Mouse (Mus musculus): ENCODE measurements around the gene Lce1e. TPM values are rescaled to one million over a fixed set of nuclear protein-coding genes. Genes with fewer than 3 reads are reported as not detected.
A peak's percentile ranks its signal among the peaks of the same experiment; 100 is the strongest.
"Not testable (repeated sequence)": the region's sequence is repeated elsewhere in the genome, so short reads cannot be mapped to it uniquely, and the experiment has no call there.

Gene Lce1e
- polyA plus RNA-seq, 1 experiment, result not detected

- H3K27ac ChIP-seq (ENCODE audit: insufficient read depth, low read length), result no peak overlapping the region
- no peaks in the 10 kb centered on the region for H3K4me1 ChIP-seq (ENCODE audit: control insufficient read depth, insufficient read depth, low read length)
- no peak for TF ChIP-seq CTCF (IDR thresholded peaks at IDR 0.05; ENCODE audit: borderline replicate concordance, insufficient read depth, low read depth, low read length)
- no peak for TF ChIP-seq POLR2A (IDR thresholded peaks at IDR 0.05; ENCODE audit: borderline replicate concordance, insufficient read depth, low read length)
- no peak overlapping the region for H3K4me3 ChIP-seq (replicated peaks; ENCODE audit: insufficient read depth, low read depth, low read length)
- DNase-seq, result no peak
- no peaks in the 10 kb centered on the region for H3K27me3 ChIP-seq (ENCODE audit: control insufficient read depth, insufficient read depth, low read length)
These were observed 17.2 kb downstream of the Lce1e start for GRCm38 (mm10) chr3:92691688-92692087.

- H3K27me3 ChIP-seq (ENCODE audit: control insufficient read depth, insufficient read depth, low read length); H3K4me3 ChIP-seq (replicated peaks; ENCODE audit: insufficient read depth, low read depth, low read length); H3K4me1 ChIP-seq (ENCODE audit: control insufficient read depth, insufficient read depth, low read length); H3K27ac ChIP-seq (ENCODE audit: insufficient read depth, low read length): not testable (repeated sequence)
- DNase-seq, result peak; percentile 37
- WGBS, result 83% methylated on average over 16 of the region's 16 CpGs
These were observed 19.7 kb downstream of the Lce1e start for GRCm38 (mm10) chr3:92689154-92689553.

- Histone ChIP-seq H3K27ac (ENCODE audit: insufficient read depth, low read length) (no peak within 1 kb of the TSS), H3K4me1 (ENCODE audit: control insufficient read depth, insufficient read depth, low read length) (no peaks in the 10 kb centered on the region), H3K4me3 (replicated peaks; ENCODE audit: insufficient read depth, low read depth, low read length) (no peak within 1 kb of the TSS), H3K27me3 (ENCODE audit: control insufficient read depth, insufficient read depth, low read length) (no peaks in the 10 kb centered on the region)
- DNase-seq, result no peak
- TF ChIP-seq POLR2A (IDR thresholded peaks at IDR 0.05; ENCODE audit: borderline replicate concordance, insufficient read depth, low read length) (no peak), CTCF (IDR thresholded peaks at IDR 0.05; ENCODE audit: borderline replicate concordance, insufficient read depth, low read depth, low read length) (no peak)
- 73% methylated on average over 2 of the region's 2 CpGs for WGBS
These were observed 21.8 kb downstream of the Lce1e start, which contains the start of gene Lce1d for GRCm38 (mm10) chr3:92687110-92687509. TSS of gene Lce1d (minus strand) at chr3:92687210.

GRCm38 (mm10) chr3:92678947-92679346, 29.9 kb downstream of the Lce1e start, which contains the start of gene Lce1c:
TSS of gene Lce1c (plus strand) at chr3:92679247.
- Histone ChIP-seq H3K27me3 (ENCODE audit: control insufficient read depth, insufficient read depth, low read length) (no peaks in the 10 kb centered on the region), H3K27ac (ENCODE audit: insufficient read depth, low read length) (no peak within 1 kb of the TSS), H3K4me3 (replicated peaks; ENCODE audit: insufficient read depth, low read depth, low read length) (no peak within 1 kb of the TSS), H3K4me1 (ENCODE audit: control insufficient read depth, insufficient read depth, low read length) (no peaks in the 10 kb centered on the region)
- DNase-seq, result no peak
- no peak for TF ChIP-seq POLR2A (IDR thresholded peaks at IDR 0.05; ENCODE audit: borderline replicate concordance, insufficient read depth, low read length)
- no peak for TF ChIP-seq CTCF (IDR thresholded peaks at IDR 0.05; ENCODE audit: borderline replicate concordance, insufficient read depth, low read depth, low read length)
- 84% methylated on average over 4 of the region's 4 CpGs for WGBS

GRCm38 (mm10) chr3:92670215-92670614, 38.7 kb downstream of the Lce1e start, which contains the start of gene Lce1a2:
TSS of gene Lce1a2 (minus strand) at chr3:92670315.
- no peak within 1 kb of the TSS for H3K27ac ChIP-seq (ENCODE audit: insufficient read depth, low read length)
- no peak for TF ChIP-seq CTCF (IDR thresholded peaks at IDR 0.05; ENCODE audit: borderline replicate concordance, insufficient read depth, low read depth, low read length)
- no peak for DNase-seq
- no peak within 1 kb of the TSS for H3K4me3 ChIP-seq (replicated peaks; ENCODE audit: insufficient read depth, low read depth, low read length)
- H3K4me1 ChIP-seq (ENCODE audit: control insufficient read depth, insufficient read depth, low read length), result no peaks in the 10 kb centered on the region
- H3K27me3 ChIP-seq (ENCODE audit: control insufficient read depth, insufficient read depth, low read length), result no peaks in the 10 kb centered on the region

Other genes with a start within 250 kb of the Lce1e start
- gene Sprr1a, start 223.2 kb downstream of the Lce1e start, polyA plus RNA-seq (2012; rRNA removed), result 0.70 and 0.95 TPM in 2 replicates
- not detected in 2 replicates for gene Sprr4, start 208.6 kb downstream of the Lce1e start, polyA plus RNA-seq (2012; rRNA removed)
- not detected in 2 replicates for gene 2310046K23Rik, start 174.6 kb downstream of the Lce1e start, polyA plus RNA-seq (2012; rRNA removed)
- not detected in 2 replicates for gene Ivl, start 135.3 kb downstream of the Lce1e start, polyA plus RNA-seq (2012; rRNA removed)
- not detected in 2 replicates for gene Smcp, start 120.1 kb downstream of the Lce1e start, polyA plus RNA-seq (2012; rRNA removed)
- not detected in 2 replicates for gene 2210017I01Rik, start 101.6 kb downstream of the Lce1e start, polyA plus RNA-seq (2012; rRNA removed)
- not detected in 2 replicates for gene Lce6a, start 87.4 kb downstream of the Lce1e start, polyA plus RNA-seq (2012; rRNA removed)
- not detected in 2 replicates for gene Lce1a1, start 60.8 kb downstream of the Lce1e start, polyA plus RNA-seq (2012; rRNA removed)
- gene Lce1b, start 52.1 kb downstream of the Lce1e start, polyA plus RNA-seq (2012; rRNA removed), result not detected in 2 replicates
- gene Lce1a2, start 38.8 kb downstream of the Lce1e start, polyA plus RNA-seq (2012; rRNA removed), result not detected in 2 replicates
- gene Lce1c, start 29.8 kb downstream of the Lce1e start, polyA plus RNA-seq (2012; rRNA removed), result not detected in 2 replicates
- gene Lce1d, start 21.9 kb downstream of the Lce1e start, polyA plus RNA-seq (2012; rRNA removed), result not detected in 2 replicates
- not detected in 2 replicates for gene Lce1f, start 11.3 kb upstream of the Lce1e start, polyA plus RNA-seq (2012; rRNA removed)
- gene Gm38119, start 30.0 kb upstream of the Lce1e start, polyA plus RNA-seq (2012; rRNA removed), result not detected in 2 replicates
- not detected in 2 replicates for gene Lce1g, start 43.3 kb upstream of the Lce1e start, polyA plus RNA-seq (2012; rRNA removed)
- not detected in 2 replicates for gene Lce1h, start 56.0 kb upstream of the Lce1e start, polyA plus RNA-seq (2012; rRNA removed)
- not detected in 2 replicates for gene Lce1i, start 69.8 kb upstream of the Lce1e start, polyA plus RNA-seq (2012; rRNA removed)
- not detected in 2 replicates for gene Lce1j, start 81.4 kb upstream of the Lce1e start, polyA plus RNA-seq (2012; rRNA removed)
- not detected in 2 replicates for gene Lce1k, start 98.8 kb upstream of the Lce1e start, polyA plus RNA-seq (2012; rRNA removed)
- gene Kprp, start 118.2 kb upstream of the Lce1e start, polyA plus RNA-seq (2012; rRNA removed), result not detected in 2 replicates
- gene Lce1l, start 142.2 kb upstream of the Lce1e start, polyA plus RNA-seq (2012; rRNA removed), result not detected in 2 replicates
- gene 2310050C09Rik, start 161.1 kb upstream of the Lce1e start, polyA plus RNA-seq (2012; rRNA removed), result not detected in 2 replicates
- gene Lce3a, start 217.2 kb upstream of the Lce1e start, polyA plus RNA-seq (2012; rRNA removed), result not detected in 2 replicates
- gene Lce3b, start 223.9 kb upstream of the Lce1e start, polyA plus RNA-seq (2012; rRNA removed), result not detected in 2 replicates
- gene Lce3c, start 235.4 kb upstream of the Lce1e start, polyA plus RNA-seq (2012; rRNA removed), result not detected in 2 replicates
- not detected in 2 replicates for gene Lce3d, start 248.3 kb upstream of the Lce1e start, polyA plus RNA-seq (2012; rRNA removed)

Measured in cerebellum, adult 2 months (tissue).